Mouse (Mus musculus) embryonic stem cell, embryonic (primary cell): ENCODE data around the gene Eml4.

Experiments
- CTCF ChIA-PET, 4 experiments: fragments of 300-600 bp in 2 of 4; fragments of 350-600 bp in 2 of 4; sonication (Branson Sonifier 250); formaldehyde crosslinking; loops; one replicate each; lab custom pipeline; 2022; ENCODE audit warnings: inconsistent platforms in 2 of 4; lab: Charles Lee
- POLR2A ChIA-PET, 4 experiments: fragments of 300-600 bp in 2 of 4; fragments of 350-600 bp in 2 of 4; sonication (Branson Sonifier 250); formaldehyde crosslinking; loops; one replicate each; lab custom pipeline; 2022; ENCODE audit warnings: antibody characterized with exemption in 4 of 4, inconsistent platforms in 1 of 4; lab: Charles Lee

The Eml4 gene

DNA sequence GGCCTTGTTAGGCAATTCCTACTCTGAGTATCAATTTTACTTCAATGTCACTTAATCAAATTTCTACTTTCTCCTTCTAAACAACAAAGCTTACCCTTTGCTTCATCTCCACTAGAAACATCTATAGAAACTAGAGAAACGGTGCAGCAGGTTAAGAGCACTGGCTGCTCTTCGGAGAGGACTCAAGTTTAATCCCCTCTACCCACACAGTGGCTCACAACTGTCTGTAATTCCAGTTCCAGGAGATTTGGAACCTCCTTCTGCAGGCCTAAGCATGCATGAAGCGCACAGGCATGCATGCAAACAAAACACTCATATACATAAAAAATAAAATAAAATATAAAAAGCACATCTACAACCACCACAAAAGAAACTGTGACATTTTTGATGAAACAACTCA is 161.4 kb downstream of the Eml4 start:
- CTCF ChIA-PET: no interaction called here

DNA sequence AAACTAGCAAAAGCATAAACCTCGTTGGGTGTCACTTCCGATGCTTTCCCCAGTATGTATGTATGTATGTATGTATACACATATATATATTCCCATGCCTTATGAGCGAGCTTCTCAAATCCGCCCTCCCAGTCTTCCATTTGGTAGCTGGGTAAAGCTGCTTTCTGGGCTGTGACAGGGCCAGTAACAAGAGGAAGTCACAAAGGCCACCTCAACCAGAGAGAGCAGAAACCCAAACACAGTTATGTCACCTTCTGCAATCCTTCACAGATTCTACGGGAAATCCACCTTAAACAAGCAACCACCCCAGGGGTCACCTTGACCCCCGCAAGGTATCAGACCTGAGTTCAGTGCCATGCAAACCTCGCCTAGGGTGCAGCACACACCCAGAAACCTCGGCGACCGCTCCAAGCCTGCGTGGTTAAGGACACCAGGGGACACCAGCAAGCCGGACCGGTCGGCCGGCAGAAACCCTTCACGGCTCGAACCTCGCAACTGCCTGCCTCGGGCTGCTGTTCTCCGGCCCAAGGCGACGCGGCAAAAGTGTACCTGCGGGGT is 163.0 kb downstream of the Eml4 start:
- POLR2A ChIA-PET: interaction anchor here (0.5 to 3.7 kb wide), 36 partner anchors 9 to 348 kb away, joined by 3 to 34 read pairs (median 5); no protein-coding TSS in a partner anchor
- CTCF ChIA-PET: interaction anchor here in 1 of 4 experiments (1.7 kb wide), 1 partner anchor 34 kb away, joined by 3 read pairs; no protein-coding TSS in a partner anchor

More for the DNA sequence above, 161.4 kb downstream of the Eml4 start:
- POLR2A ChIA-PET: interaction anchor here in 2 of 4 experiments (1.0 to 2.3 kb wide), 6 partner anchors 11 to 34 kb away, joined by 3 to 14 read pairs (median 4); no protein-coding TSS in a partner anchor

DNA sequence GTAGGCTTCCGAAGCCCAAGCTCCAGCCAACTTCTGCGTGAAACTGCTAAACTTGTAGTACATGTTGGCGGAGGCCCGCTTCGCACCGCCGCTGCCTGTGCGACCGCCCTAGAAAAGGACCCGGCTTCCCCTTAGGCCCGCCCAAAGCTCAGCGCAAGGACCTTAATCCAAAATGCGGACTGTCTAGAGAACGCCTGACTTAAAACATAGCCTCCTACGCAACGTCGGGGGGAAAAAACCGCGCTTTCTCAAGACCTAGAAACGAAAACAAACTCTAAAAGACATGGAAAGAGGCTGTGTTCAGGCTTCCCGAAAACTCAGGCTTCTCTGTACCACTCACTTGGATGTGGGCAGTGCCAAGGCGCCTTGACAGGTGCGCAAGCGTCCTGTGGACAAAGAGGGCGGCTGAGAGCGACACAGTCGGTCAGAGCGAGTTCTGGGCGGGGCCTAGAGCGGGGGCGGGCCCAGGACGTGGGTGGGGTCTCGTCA is 163.5 kb downstream of the Eml4 start:
- CTCF ChIA-PET: interaction anchor here in 1 of 4 experiments (1.7 kb wide), 1 partner anchor 34 kb away, joined by 3 read pairs; no protein-coding TSS in a partner anchor

DNA sequence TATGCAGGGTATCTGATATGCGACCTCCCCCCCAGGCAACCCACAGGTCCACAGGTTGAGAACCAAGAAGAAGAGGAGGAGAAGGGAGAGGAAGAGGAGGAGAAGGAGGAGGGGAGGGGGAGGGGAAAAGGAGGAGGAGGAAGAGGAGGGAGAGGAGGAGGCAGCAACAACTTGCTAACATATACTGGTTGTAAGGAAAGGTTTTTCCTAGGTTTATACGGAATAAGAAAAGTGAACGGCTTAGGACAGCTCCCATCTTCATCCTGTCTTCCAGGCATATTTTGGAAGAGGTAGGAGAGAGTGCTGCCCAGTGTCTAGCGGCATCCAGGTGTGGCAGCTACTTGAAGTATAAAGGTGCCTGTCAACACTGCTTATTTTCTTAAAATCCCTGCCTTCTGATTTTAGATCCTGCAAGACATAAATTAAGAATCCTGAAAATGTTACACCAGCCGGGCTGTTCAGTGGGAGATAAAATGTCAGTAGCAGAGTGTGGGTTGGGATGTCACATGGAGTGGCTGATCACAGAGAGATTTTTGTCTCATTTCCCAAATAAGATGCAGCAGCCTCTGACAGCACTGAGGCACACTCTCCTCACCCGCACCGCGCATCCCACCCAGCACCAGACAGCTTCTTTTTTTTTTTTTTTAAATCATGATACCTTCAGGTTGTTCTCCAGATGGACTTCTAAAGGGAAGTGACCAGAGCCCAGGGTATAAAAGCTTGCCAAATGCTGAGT is 166.7 kb downstream of the Eml4 start, which contains the start of gene Cox7a2l:
Gene Cox7a2l (minus strand): TSS at position 51 of the 736 bp plus-strand sequence.
- CTCF ChIA-PET: interaction anchor here in 1 of 4 experiments (0.6 kb wide), 1 partner anchor 17 kb away, joined by 3 read pairs; no protein-coding TSS in a partner anchor
- POLR2A ChIA-PET: interaction anchor here in 1 of 4 experiments (0.7 kb wide), 1 partner anchor 87 kb away, joined by 3 read pairs; no protein-coding TSS in a partner anchor

More for the DNA sequence above, 163.5 kb downstream of the Eml4 start:
- POLR2A ChIA-PET: interaction anchor here (0.5 to 3.7 kb wide), 36 partner anchors 9 to 347 kb away, joined by 3 to 34 read pairs (median 5); no protein-coding TSS in a partner anchor

DNA sequence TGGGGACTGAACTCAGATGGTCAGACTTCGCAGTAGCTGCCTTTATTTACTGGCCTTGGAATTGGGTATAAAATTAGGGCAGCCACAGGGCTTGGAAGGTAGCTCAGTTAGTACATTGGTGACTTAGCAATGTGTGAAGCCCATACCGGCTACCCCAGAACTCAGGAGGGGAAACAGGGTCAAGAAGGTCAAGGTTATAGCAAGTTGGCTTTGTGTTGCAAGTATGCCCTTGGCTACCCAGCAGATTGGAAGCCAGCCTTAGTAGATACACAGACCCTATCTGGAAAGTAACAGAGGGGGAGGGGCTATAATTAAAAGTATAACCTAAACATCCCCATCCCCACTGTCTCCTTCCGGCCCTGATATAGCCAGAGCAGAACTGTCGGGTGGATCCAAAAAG is 171.2 kb downstream of the Eml4 start:
- ChIA-PET CTCF (interaction anchor here in 2 of 4 experiments (1.1 to 2.4 kb wide), 3 partner anchors 27 to 41 kb away, joined by 3 to 6 read pairs (median 3); no protein-coding TSS in a partner anchor), POLR2A (interaction anchor here in 3 of 4 experiments (0.5 to 4.5 kb wide), 36 partner anchors 8 to 700 kb away, joined by 3 to 35 read pairs (median 6); no protein-coding TSS in a partner anchor)

DNA sequence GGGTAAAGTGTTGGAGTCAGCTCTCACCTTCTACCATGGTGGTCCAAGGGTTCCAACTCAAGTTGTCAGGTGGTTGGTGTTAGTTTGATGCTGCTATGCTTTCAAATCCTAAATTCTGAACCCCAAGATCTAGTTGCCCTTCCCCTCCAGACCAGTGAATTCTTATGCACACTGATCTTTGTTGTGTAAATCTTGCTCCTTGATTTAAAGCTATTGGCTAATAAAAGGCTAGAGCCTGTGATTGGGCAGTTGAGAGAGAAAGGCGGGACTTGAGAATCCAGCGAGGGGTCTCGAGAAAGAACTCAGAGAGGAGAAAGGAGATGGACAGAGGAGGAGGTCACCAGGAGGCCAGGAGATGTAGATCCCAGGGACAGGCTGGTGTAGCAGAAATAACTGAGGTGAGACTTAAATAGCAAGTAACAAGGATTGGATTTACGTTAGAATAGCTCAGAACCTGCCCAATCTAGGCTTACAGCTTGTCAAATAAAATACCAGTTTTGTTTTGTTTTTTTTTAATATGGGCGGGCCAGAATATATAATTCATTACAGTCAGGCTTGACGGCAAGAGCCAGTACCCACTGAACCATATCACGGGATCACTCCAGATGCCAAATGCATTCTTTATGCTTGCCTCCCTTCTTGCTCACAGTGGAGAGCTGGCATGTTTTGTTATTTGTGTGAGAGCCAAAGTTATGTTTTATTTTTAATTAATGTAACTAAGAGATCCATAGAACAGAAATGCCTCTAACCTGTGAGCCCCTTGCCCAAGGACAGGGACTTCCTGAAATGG is 172.1 kb downstream of the Eml4 start:
- ChIA-PET POLR2A (interaction anchor here (0.6 to 4.5 kb wide), 55 partner anchors 9 to 358 kb away, joined by 3 to 35 read pairs (median 5); no protein-coding TSS in a partner anchor), CTCF (interaction anchor here in 2 of 4 experiments (0.6 to 2.4 kb wide), 2 partner anchors 26 to 136 kb away, joined by 3 to 6 read pairs; no protein-coding TSS in a partner anchor)

DNA sequence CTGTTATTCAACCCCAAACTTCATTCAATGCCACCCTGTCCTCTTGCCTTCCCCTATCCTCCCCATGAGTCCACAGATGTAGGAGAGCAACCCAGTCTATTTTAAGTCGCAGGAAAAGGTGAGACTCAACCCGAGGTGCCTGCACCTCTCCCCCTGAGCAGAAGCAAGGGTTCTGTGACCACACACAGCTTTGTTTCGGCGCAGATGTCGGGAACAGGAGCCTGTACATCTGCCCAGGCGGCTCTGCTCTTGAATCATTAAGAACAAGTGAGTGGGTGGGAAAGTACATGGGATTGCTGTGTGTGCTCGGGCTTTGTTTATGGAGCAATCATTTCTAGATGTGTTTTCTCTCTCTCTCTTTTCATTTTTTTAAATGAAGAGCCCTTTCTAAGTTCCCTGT is 174.0 kb downstream of the Eml4 start:
- CTCF ChIA-PET: no interaction called here
- POLR2A ChIA-PET: interaction anchor here (0.6 to 3.8 kb wide), 8 partner anchors 11 to 211 kb away, joined by 3 to 34 read pairs (median 10); no protein-coding TSS in a partner anchor

DNA sequence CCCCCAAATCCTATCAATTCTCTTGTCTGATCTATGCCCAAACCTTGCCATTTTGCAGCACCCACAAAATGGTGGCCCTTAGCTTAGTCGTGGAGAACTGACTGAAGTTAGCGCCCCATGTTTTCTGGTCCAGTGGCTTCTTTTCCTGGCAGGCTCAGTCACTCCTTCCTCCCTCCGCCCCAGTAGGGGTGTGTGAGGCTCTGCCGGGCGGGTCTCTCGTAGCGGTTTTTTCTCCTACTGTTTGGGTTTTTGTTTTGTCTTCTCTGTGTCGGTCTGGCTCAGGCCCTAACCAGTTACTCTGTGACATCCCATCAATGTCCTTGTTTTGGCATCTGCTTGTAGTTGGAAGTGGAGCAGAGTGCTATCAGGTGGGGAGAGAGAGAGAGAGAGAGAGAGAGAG is 174.9 kb downstream of the Eml4 start:
- ChIA-PET POLR2A (interaction anchor here in 3 of 4 experiments (0.7 to 4.2 kb wide), 17 partner anchors 11 to 715 kb away, joined by 3 to 19 read pairs (median 4); no protein-coding TSS in a partner anchor), CTCF (no interaction called here)

DNA sequence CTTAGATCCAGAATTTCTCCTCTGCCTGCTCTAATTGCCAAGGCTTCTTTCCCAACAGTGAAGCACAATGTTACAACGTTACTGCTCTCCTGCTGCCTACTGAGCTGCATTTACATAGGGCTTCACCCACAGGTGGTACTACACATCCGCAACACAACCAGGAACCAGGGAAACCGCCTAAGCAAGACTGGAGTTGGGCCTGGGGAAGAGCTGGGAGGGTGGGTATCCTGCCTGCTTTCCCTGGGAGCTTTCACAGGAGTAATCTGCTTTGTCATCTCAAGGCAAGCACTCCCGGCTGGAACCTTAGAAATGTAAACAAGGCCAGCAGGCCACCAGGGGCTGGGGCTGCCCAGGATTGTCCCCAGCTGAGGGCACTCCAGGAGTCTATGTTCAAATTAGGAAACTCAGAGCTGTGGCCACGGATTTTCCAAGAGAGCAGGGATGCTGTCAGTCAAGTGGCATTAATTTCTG is 175.4 kb downstream of the Eml4 start:
- ChIA-PET CTCF (interaction anchor here in 3 of 4 experiments (0.6 kb wide), 3 partner anchors 37 to 202 kb away, joined by 3 to 8 read pairs (median 3); no protein-coding TSS in a partner anchor), POLR2A (interaction anchor here in 3 of 4 experiments (0.7 to 4.2 kb wide), 22 partner anchors 10 to 715 kb away, joined by 3 to 19 read pairs (median 4); no protein-coding TSS in a partner anchor)

DNA sequence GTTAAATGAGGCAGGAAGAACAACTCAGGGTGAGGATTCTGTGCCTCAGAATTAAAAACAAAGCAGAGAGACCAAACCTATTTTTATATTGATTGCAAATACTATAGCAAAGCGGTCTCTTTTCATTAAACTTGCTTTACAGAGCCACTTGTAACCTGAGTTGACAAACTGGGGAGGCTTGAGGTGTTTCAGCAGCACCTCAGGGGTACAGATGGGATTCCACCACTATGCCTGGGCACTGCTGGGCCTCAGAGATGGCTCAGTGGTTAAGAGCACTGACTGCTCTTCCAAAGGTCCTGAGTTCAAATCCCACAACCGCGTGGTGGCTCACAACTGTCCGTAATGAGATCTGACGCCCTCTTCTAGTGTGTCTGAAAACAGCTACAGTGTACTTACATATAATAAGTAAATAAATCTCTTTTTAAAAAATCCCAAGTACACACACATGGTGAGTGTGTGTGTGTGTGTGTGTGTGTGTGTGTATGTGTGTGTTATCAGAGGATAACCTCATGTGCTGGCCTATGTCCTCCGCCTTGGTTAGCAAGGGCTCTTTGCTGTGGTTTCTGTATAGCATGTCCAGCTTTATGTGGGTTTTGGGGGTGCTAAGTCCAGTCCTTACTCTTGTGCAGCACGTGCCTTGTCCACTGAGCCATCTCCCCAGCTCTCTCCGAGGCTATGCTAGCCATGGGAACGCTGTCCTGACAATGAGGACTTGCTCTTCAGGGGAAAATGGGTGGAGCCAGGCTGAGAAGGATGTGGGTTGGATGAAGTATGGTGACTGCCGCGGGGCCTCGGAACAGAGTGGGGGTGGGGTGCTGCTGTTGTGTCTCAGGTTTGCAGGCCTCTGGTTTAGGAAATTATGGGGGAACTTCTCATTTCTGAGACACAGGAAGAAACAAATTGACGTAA is 176.1 kb downstream of the Eml4 start:
- CTCF ChIA-PET: interaction anchor here (0.5 to 1.3 kb wide), 5 partner anchors 19 to 203 kb away, joined by 3 to 8 read pairs (median 3); no protein-coding TSS in a partner anchor
- POLR2A ChIA-PET: interaction anchor here in 3 of 4 experiments (0.6 to 4.2 kb wide), 28 partner anchors 11 to 175 kb away, joined by 3 to 19 read pairs (median 4); no protein-coding TSS in a partner anchor

DNA sequence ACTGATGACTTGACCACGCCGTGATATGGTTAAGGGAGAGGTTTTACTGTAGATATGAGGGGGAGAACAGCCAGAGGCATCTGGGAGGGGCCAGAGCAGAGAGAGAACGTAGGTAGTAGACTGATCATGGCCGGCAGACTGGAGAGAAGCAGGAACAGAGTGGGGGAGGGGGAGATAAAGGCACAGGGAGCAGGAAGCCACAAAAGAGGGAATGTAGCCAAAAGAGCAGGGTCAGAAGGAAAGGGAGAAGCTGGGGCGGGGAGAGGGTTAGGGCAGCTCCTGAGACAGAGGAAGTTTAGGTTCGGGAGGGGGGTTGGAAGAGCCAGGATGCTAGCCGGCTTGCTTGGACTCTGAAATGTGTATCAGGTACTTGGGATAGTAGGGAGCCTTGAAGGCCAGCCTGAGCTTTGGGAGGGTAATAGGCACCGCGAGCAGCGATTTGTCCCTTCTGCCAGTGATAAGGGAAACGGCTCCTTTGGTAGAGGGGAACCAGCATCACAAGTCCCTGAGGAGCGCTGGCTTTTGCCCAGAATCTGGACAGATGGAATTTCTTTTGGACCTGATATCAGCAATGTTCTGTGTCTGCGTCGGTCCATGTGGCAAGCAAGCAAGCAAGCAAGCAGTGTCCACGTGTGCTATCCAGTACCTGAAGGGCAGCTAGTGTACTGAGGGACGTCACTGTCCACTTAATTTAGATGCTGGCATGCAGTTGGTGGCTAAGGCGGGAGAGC is 177.1 kb downstream of the Eml4 start:
- CTCF ChIA-PET: interaction anchor here in 1 of 4 experiments (1.3 kb wide), 1 partner anchor 18 kb away, joined by 3 read pairs; no protein-coding TSS in a partner anchor
- POLR2A ChIA-PET: interaction anchor here (0.6 to 4.2 kb wide), 24 partner anchors 10 to 248 kb away, joined by 3 to 19 read pairs (median 4); no protein-coding TSS in a partner anchor
